Mouse (Mus musculus) erythroblast, embryonic 14.5 days (primary cell): ENCODE data around the gene Dcaf6.

Experiments used
- GATA1 ChIP-seq: IDR thresholded peaks from 2 replicates; pipeline ENCODE4 v1.6.1; 2012; ENCODE audit warnings: low read length, inconsistent platforms, mixed read lengths
- TAL1 ChIP-seq: IDR thresholded peaks from 3 replicates; pipeline ENCODE4 v1.6.1; 2012; ENCODE audit warnings: low read length, inconsistent platforms, mixed read lengths

DNA sequence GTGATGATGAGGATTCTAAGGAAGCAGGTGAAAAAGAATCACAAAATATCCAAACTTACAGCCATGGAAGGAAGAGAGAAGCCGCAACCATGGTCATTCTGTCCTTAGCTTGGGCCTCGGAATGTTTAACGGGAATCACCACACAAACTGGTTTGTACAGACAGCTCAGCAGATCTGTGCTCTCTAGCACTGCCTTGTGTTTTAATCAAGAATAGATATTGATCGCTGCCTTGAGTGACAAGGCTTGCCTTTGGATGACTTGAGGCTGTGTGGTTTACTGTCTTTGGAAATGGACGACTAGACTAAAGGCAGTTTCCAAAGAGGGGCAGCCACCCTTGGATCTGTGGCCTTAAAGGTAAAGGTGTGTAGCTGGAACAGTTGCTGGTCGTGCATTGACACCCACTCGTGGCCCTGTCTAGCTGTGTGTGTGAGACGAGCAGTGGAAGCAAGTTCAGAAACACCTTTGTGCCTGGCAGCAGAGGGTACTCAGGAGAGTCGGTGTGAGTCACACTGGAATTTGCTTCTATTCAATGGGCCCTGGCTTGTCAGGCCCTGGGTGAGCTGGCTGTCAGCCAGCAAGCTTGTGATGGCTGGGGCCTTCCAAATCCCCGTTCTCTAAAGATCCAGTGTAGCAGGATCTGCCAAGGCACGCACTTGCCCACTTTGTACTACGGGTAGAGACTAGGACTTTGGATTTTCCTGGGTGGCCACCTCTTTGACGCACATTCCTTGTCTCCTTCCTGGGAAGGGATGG is 157.6 kb downstream of the Dcaf6 start:
- TF ChIP-seq GATA1 (no peak), TAL1 (no peak)
